Mouse (Mus musculus): ENCODE measurements at regions not wholly inside any gene's neighbourhood (a gene's known extent, or its start where the extent isn't known, plus 50 kb on each side); places are given as distances from the start of the nearest gene placed in this dataset.

DNA sequence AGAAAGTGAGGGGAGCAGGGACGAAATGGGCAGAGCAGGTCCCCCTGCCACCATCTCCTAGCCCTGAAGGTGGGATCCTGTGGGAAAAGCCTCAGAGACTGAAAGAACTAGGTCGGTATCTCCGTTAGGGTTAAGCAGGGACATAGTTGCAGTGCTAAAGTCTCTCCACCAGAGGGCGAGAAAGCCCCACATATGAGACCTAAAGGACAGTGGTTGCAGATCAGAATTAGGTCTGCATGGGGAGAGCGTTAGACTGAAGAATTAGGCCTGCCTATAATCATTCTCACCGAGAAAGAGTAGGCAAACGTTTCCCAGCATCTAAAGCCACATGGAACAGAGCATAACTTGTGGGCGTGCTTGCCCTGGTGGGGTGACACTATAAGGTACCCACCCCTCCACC is 97.0 kb upstream of the Podxl start:
- TF ChIP-seq CTCF (IDR thresholded peaks at IDR 0.05; ENCODE audit: control insufficient read depth, insufficient read depth, low read length) (peak; percentile 53), POLR2A (IDR thresholded peaks at IDR 0.05; ENCODE audit: borderline replicate concordance, control insufficient read depth, low read depth, low read length) (no peak)

Measured in bone marrow, adult 2 months (tissue).